Mouse (Mus musculus) heart, embryonic 12.5 days (tissue): ENCODE measurements around the gene Scn4a. TPM values are rescaled to one million over a fixed set of nuclear protein-coding genes. Genes with fewer than 3 reads are reported as not detected.
A peak's percentile ranks its signal among the peaks of the same experiment; 100 is the strongest.

Experiments
- ATAC-seq: fragments of 200-750 bp; cut with Nextera tagmentation; 2 replicates; pipeline ENCODE4 v1.8.0; 2017; ENCODE audit warnings: moderate TSS enrichment, moderate library complexity; ENCODE audit not compliant: insufficient number of reproducible peaks, low FRiP score
- H3K27ac ChIP-seq: fragments of 300-500 bp; sonication (generic); 2 replicates; pipeline ENCODE4 v1.5.1; 2016; ENCODE audit warnings: mild to moderate bottlenecking, moderate library complexity; ENCODE audit not compliant: poor library complexity, severe bottlenecking
- H3K27me3 ChIP-seq: fragments of 300-500 bp; sonication (generic); replicated peaks from 2 replicates; pipeline ENCODE4 v1.6.1; 2016; ENCODE audit warnings: mild to moderate bottlenecking, moderate library complexity
- H3K36me3 ChIP-seq: fragments of 300-500 bp; sonication (generic); 2 replicates; pipeline ENCODE4 v1.6.1; 2016; ENCODE audit warnings: mild to moderate bottlenecking, moderate library complexity
- H3K4me1 ChIP-seq: fragments of 300-500 bp; sonication (generic); replicated peaks from 2 replicates; pipeline ENCODE4 v1.6.1; 2016; ENCODE audit warnings: mild to moderate bottlenecking
- H3K4me2 ChIP-seq: fragments of 300-500 bp; sonication (generic); 2 replicates; pipeline ENCODE4 v1.6.1; 2016; ENCODE audit warnings: mild to moderate bottlenecking, moderate library complexity
- H3K4me3 ChIP-seq: fragments of 300-500 bp; sonication (generic); 2 replicates; pipeline ENCODE4 v1.5.1; 2016; ENCODE audit warnings: mild to moderate bottlenecking
- H3K9ac ChIP-seq: fragments of 300-500 bp; sonication (generic); 2 replicates; pipeline ENCODE4 v1.6.1; 2016; ENCODE audit warnings: mild to moderate bottlenecking, moderate library complexity
- H3K9me3 ChIP-seq: fragments of 300-500 bp; sonication (generic); replicated peaks from 2 replicates; pipeline ENCODE4 v1.6.1; 2016; ENCODE audit warnings: mild to moderate bottlenecking, moderate library complexity
- WGBS: fragments of 180-500 bp; shearing (Covaris S2); methylation state at CpG from one replicate; pipeline ENCODE4 v1.1.7; 2016; 5-methylcytosine and 5-hydroxymethylcytosine counted together
- polyA plus RNA-seq: library from polyadenylated mRNA; unstranded; fragments of >200 nt; fragmentation: Nextera tagmentation; extraction: Ambion mirVana; gene quantifications from 2 replicates; pipeline ENCODE4 v1.2.1, GENCODE M21; 2016

Gene Scn4a
- polyA plus RNA-seq, 1 experiment from 2014 or later: 0.08 TPM

DNA sequence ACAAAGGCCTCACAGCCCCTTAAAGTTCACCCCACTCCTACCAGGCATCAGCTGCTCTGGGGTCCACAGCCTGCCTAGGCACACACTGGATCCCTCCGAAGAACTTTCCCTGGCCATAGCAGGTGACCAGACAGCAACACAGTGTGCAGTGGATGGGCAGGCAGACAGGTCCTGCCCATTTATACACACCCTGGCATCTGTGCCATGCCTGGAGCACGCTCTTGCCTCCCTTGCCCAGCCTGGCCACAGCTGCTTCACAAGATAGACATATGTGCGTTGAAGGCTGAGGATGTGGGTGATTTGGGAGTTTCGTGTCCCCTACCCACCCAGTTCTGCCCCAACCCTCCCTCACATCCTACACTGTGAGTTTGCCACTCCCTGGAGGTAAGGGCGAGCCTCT, 15.1 kb downstream of the Scn4a start:
- Histone ChIP-seq H3K4me2 (no peak overlapping the region), H3K9ac (no peak overlapping the region), H3K9me3 (no peaks in the 10 kb centered on the region), H3K4me3 (no peak overlapping the region), H3K4me1 (peaks cover 15% of the 10 kb centered on the region), H3K27ac (no peak overlapping the region), H3K27me3 (0 out of 2 replicates have a peak, but pooled peaks cover 5% of the 10 kb centered on the region), H3K36me3 (no peaks in the 10 kb centered on the region)
- ATAC-seq: no peak
- WGBS: 76% methylated on average over 5 of the region's 5 CpGs

DNA sequence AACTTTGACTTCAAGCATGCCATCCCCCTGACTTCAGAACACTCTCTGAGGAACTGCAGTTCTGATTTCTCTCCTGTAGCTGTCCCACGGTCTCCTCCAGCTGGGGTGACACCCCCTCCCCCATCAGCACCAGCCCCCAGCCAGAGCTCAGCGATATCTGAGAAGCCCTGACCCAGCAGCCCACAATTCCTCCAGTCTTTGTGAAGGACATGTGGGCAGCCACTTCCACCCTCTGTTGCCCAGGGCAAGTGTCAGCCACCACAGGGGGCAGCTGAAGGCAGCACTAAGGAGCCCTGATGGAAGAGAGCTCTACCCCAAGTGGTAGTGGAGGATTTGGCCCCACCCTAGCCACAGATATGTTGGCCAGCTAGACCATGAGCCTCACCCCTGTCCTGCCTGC, 19.0 kb downstream of the Scn4a start:
- ATAC-seq: no peak
- 7% methylated on average over 2 of the region's 2 CpGs for WGBS
- no peak overlapping the region for H3K4me3 ChIP-seq
- H3K27ac ChIP-seq: no peak overlapping the region
- H3K9ac ChIP-seq: no peak overlapping the region
- H3K4me2 ChIP-seq: no peak overlapping the region
- no peaks in the 10 kb centered on the region for H3K36me3 ChIP-seq
- H3K4me1 ChIP-seq: peaks cover 27% of the 10 kb centered on the region
- H3K9me3 ChIP-seq: no peaks in the 10 kb centered on the region
- 0 out of 2 replicates have a peak, but pooled peaks cover 5% of the 10 kb centered on the region for H3K27me3 ChIP-seq

DNA sequence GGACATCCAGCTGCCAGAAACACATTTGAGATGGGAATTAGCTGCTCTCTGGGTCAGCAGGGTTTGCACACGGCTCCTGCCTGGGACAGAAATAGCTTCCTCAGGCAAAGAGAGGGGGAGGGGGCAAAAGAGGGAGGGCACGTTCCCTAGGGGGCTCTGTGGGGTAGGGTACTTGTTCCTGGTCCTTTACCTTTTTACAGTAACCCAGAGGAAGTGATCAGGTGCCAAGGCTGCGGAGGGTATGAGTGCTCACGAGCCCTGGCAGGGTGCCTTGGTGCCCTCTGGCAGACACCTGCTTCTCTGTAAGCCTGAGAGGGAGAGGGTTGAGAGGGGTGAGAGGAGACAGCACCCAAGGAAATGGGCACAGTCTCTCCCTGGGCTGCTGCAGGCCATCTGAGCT, 20.6 kb downstream of the Scn4a start:
- 46% methylated on average over 4 of the region's 4 CpGs for WGBS
- ATAC-seq: no peak
- Histone ChIP-seq H3K4me1 (peaks cover 36% of the 10 kb centered on the region), H3K27me3 (0 out of 2 replicates have a peak, but pooled peaks cover 5% of the 10 kb centered on the region), H3K9me3 (no peaks in the 10 kb centered on the region), H3K27ac (0 out of 2 replicates have a peak overlapping the region, but pooled peaks have one; percentile 15), H3K36me3 (no peaks in the 10 kb centered on the region), H3K4me3 (no peak overlapping the region), H3K4me2 (no peak overlapping the region), H3K9ac (no peak overlapping the region)

DNA sequence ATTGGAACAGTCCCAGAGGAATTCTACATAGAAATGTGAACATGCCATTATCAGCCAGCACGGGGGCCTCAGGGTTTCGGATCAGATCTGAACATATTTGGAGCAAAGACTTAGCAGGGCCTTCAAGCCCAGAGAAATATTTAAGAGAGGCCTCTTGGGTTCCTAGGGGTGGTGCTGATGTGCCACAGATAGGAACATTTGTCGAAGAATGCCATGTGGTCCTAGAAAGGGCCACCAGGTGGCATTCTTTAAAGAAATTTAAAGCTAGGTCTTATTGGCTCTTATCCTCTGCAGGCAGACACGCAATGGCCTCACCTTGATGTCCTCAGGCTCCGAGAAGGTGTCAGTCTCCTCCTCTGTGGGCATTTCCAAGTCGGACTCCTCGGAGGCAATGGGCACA, 23.4 kb downstream of the Scn4a start:
- Histone ChIP-seq H3K4me3 (no peak overlapping the region), H3K27ac (peak overlapping the region; percentile 69), H3K9me3 (no peaks in the 10 kb centered on the region), H3K4me2 (peak overlapping the region; percentile 36), H3K9ac (no peak overlapping the region), H3K36me3 (no peaks in the 10 kb centered on the region), H3K4me1 (peaks cover 46% of the 10 kb centered on the region), H3K27me3 (no peaks in the 10 kb centered on the region)
- no peak for ATAC-seq
- 58% methylated on average over 7 of the region's 7 CpGs for WGBS

DNA sequence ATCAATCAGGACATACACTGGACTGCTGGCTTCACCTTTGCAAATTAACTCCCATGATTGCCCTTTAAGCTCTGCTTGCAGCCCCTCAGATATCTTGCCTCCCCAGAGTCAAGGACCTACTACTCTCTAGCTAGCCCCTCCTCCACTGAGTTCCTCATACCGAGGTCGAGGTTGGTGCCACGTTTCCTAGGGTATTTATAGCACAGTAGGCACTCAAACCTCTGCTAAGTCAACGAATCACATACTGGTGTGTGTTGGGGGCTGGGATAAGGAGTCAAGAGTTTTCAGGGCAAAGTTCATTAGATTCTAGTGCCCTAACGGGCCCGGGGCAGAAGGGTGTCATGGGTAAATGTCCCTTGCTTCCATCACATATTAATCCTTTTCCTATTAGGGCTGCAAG, 24.0 kb downstream of the Scn4a start:
- Histone ChIP-seq H3K9me3 (no peaks in the 10 kb centered on the region), H3K4me1 (peaks cover 45% of the 10 kb centered on the region), H3K4me2 (peak overlapping the region; percentile 36), H3K9ac (no peak overlapping the region), H3K4me3 (no peak overlapping the region), H3K27ac (peak overlapping the region; percentile 69), H3K27me3 (no peaks in the 10 kb centered on the region), H3K36me3 (no peaks in the 10 kb centered on the region)
- 22% methylated on average over 6 of the region's 6 CpGs for WGBS
- ATAC-seq: no peak

DNA sequence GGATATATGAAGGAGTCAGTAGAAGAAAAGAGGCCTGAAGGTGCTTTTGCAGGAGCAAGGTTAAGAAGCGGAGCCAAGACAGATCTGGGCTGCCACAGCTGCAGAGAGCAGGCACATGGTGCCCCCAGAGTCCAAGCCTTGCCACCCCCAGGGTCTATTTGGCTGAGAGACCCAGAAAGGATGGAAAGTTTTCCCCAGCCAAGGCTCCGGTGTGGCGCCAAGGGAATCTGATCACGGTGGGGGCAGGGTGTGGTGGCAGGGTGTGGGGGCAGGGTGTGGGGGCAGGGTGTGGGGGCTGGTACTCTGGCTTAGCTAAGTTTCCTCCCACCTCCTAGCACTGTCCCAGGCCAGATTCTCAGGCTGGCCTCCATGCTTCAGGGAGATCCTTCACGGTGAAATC, 24.6 kb downstream of the Scn4a start:
- Histone ChIP-seq H3K4me2 (peak overlapping the region; percentile 36; the same call in 1 of the 2 replicates), H3K9me3 (no peaks in the 10 kb centered on the region), H3K36me3 (no peaks in the 10 kb centered on the region), H3K27ac (no peak overlapping the region), H3K9ac (no peak overlapping the region), H3K4me3 (no peak overlapping the region), H3K4me1 (peaks cover 40% of the 10 kb centered on the region), H3K27me3 (no peaks in the 10 kb centered on the region)
- ATAC-seq: no peak
- 23% methylated on average over 5 of the region's 5 CpGs for WGBS

DNA sequence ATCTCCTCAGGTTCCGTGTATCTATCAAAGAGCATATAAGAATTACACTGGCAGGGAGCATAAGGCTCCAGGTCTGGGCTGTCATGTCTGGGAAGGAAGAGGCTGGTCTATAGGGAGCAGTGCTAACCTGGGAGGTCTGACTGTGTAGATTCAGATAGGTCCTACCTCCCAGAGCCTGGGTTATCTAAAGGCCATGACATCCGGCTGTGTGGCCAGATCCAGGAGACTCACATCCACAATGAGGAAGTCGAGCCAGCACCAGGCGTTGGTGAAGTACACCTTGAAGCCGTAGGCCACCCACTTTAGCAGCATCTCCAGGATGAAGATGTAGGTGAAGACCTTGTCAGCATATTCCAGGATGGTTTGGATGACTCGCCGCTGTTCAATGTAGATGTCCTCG, 26.6 kb downstream of the Scn4a start:
- H3K27me3 ChIP-seq: no peaks in the 10 kb centered on the region
- WGBS: 64% methylated on average over 8 of the region's 8 CpGs
- H3K4me2 ChIP-seq: no peak overlapping the region
- no peaks in the 10 kb centered on the region for H3K36me3 ChIP-seq
- no peaks in the 10 kb centered on the region for H3K9me3 ChIP-seq
- no peak for ATAC-seq
- H3K4me3 ChIP-seq: no peak overlapping the region
- peaks cover 29% of the 10 kb centered on the region for H3K4me1 ChIP-seq
- H3K27ac ChIP-seq: no peak overlapping the region
- no peak overlapping the region for H3K9ac ChIP-seq

DNA sequence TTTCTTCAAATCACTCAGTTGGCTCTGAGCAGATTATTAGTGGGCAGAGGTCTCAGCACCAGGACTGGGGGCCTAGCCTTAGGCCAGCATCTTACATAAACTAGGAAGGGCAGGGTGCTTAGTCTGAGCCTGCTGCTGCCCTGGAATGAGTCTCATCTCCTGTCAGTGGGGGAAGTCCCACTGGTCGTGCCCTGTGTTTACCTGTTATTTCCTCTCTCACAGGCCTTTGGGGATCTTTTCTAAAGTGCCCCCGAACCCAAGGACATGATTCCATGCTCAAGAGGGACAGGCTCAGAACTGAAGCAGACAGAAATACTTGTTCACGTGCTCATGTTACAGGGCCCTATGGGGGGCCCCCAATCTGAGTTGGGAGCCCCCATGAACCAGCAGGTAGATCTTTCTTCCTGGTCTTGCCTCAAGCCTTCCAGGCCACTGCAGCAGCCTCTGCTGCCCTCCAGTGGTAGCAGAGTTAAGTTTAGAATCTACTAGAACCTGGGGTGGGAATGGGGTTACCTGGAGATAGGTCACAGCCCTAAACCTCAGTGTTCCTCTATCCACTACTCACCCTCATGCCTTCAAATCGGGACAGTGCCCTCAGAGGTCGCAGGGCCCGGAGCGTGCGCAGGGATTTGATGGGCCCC, 27.4 kb downstream of the Scn4a start:
- Histone ChIP-seq H3K27me3 (no peaks in the 10 kb centered on the region), H3K4me1 (peaks cover 29% of the 10 kb centered on the region), H3K9me3 (no peaks in the 10 kb centered on the region), H3K36me3 (no peaks in the 10 kb centered on the region), H3K9ac (no peak overlapping the region), H3K27ac (no peak overlapping the region), H3K4me2 (no peak overlapping the region), H3K4me3 (no peak overlapping the region)
- no peak for ATAC-seq
- 63% methylated on average over 8 of the region's 8 CpGs for WGBS

DNA sequence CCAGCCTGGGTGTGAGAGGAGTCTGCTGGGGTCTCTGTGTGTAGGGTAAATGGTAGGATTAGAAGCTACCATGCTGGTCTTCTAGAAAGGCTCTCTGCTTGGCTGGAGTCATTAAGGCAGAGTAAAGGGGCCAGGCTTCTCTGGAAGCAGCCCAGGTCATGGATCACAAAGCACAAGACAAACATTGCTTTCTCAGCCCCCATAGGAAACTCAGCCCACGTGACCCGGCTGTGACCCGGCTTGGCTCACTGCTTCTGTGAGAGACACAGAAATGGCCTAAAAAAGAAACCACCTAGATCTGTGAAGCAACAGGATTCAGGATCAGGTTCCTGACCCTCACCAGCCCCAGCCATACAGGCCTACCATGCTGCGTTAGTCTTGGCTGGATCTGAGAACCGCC, 28.2 kb downstream of the Scn4a start:
- ATAC-seq: no peak
- H3K27ac ChIP-seq: no peak overlapping the region

DNA sequence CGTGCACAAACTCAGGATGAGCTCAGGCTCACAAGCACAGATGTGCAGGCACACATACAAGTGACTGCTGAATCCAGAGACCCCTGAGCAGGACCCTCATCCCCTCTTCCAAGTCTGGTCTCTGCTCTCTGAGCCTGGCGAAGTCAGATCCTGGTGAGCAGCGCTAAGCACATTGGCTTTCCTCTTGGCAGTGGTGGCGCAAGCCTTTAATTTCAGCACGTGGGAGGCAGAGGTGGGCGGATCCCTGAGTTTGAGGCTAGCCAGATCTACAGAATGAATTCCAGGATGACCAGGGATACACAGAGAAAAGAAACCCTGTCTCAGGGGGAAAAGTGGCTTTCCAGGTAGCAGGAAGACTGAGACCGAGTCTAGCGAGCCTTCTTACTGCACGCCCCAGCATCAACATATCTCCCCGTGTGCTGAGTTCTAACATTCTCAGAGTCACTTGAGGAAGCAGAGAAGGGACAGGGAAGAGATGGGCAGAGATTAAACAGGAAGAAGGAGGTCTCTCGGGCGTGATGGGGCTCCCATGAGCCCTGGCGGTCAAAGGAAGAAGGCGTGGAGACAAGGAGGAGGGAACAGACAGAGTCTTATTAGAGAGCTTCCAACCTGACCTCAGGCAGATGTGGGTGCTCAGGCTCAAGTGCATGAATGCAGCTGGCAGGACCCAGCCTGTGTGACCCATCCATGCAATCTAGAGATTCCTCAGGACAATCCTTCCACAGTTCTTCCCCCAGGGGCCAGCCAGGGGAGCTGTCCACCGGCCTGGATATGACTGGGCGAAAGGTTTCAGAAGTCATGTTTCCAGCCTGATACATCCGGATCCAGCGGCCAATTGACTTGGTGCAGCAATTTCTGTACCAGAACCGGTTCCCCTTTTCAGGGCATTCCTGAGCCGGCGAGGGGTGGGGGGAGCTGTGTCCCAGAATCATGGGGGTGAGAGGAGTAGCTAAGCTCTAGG, 34.4 kb downstream of the Scn4a start:
- no peak overlapping the region for H3K27ac ChIP-seq
- no peak for ATAC-seq
- H3K9ac ChIP-seq: no peak overlapping the region
- H3K36me3 ChIP-seq: no peaks in the 10 kb centered on the region
- no peak overlapping the region for H3K4me2 ChIP-seq
- H3K9me3 ChIP-seq: no peaks in the 10 kb centered on the region
- WGBS: 61% methylated on average over 21 of the region's 21 CpGs
- no peaks in the 10 kb centered on the region for H3K27me3 ChIP-seq
- peaks cover 9% of the 10 kb centered on the region for H3K4me1 ChIP-seq
- no peak overlapping the region for H3K4me3 ChIP-seq

More for the DNA sequence above, 28.2 kb downstream of the Scn4a start:
- Histone ChIP-seq H3K36me3 (no peaks in the 10 kb centered on the region), H3K4me3 (no peak overlapping the region), H3K9me3 (no peaks in the 10 kb centered on the region), H3K27me3 (no peaks in the 10 kb centered on the region), H3K4me2 (no peak overlapping the region), H3K9ac (no peak overlapping the region), H3K4me1 (peaks cover 27% of the 10 kb centered on the region)
- WGBS: 72% methylated on average over 5 of the region's 5 CpGs

DNA sequence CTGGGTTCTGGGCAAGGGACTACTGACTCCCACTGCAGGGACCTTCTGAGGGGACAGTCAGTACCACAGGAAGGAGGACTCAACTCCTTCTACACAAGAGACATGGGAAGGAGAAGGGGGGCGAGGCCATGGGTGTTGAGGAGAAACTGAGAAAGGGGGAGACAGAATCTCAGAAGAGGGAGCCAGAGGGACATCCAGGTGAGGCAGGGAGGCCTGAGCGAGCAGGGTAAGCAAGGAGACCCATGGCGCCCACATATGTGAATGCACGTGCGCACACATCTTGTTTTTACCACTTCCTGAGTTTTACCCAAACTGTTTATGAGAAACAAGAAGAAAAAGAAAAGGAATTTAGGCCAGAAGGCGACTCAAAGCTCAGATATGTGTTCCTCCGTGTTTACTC, 35.3 kb downstream of the Scn4a start:
- Histone ChIP-seq H3K27ac (no peak overlapping the region), H3K9me3 (no peaks in the 10 kb centered on the region), H3K4me1 (peaks cover 14% of the 10 kb centered on the region), H3K4me3 (no peak overlapping the region), H3K9ac (no peak overlapping the region), H3K36me3 (no peaks in the 10 kb centered on the region), H3K27me3 (no peaks in the 10 kb centered on the region), H3K4me2 (no peak overlapping the region)
- no peak for ATAC-seq
- WGBS: 79% methylated on average over 7 of the region's 7 CpGs
